Mouse (Mus musculus) hindbrain, embryonic 11.5 days (tissue): ENCODE measurements around the gene Izumo1r. TPM values are rescaled to one million over a fixed set of nuclear protein-coding genes. Genes with fewer than 3 reads are reported as not detected.

ENCODE experiments used
- ATAC-seq: fragments of 200-750 bp; cut with Nextera tagmentation; 2 replicates; pipeline ENCODE4 v1.8.0; 2017; ENCODE audit warnings: mild to moderate bottlenecking, moderate TSS enrichment, moderate library complexity; ENCODE audit not compliant: low FRiP score
- DNase-seq: peaks from one replicate; pipeline ENCODE4 v3.0.0-alpha.2; 2015; ENCODE audit warnings: low spot score
- H3K27ac ChIP-seq: fragments of 300-500 bp; sonication (generic); 2 replicates; pipeline ENCODE4 v1.5.1; 2014; ENCODE audit warnings: mild to moderate bottlenecking, low read depth, low read length
- H3K27me3 ChIP-seq: fragments of 300-500 bp; sonication (generic); 2 replicates; pipeline ENCODE4 v1.6.1; 2014; ENCODE audit warnings: mild to moderate bottlenecking, low read length, moderate library complexity, mixed read lengths; ENCODE audit not compliant: control insufficient read depth, insufficient read depth
- H3K36me3 ChIP-seq: fragments of 300-500 bp; sonication (generic); 2 replicates; pipeline ENCODE4 v1.6.1; 2014; ENCODE audit warnings: mild to moderate bottlenecking, low read length, moderate library complexity, mixed read lengths; ENCODE audit not compliant: control insufficient read depth, insufficient read depth
- H3K4me1 ChIP-seq: fragments of 300-500 bp; sonication (generic); replicated peaks from 2 replicates; pipeline ENCODE4 v1.6.1; 2014; ENCODE audit warnings: low read length, mixed read lengths; ENCODE audit not compliant: control insufficient read depth, insufficient read depth
- H3K4me2 ChIP-seq: fragments of 300-500 bp; sonication (generic); replicated peaks from 2 replicates; pipeline ENCODE4 v1.6.1; 2014; ENCODE audit warnings: mild to moderate bottlenecking, low read depth, low read length
- H3K4me3 ChIP-seq: fragments of 300-500 bp; sonication (generic); 2 replicates; pipeline ENCODE4 v1.5.1; 2014; ENCODE audit warnings: low read depth, low read length
- H3K9ac ChIP-seq: fragments of 300-500 bp; sonication (generic); 2 replicates; pipeline ENCODE4 v1.6.1; 2014; ENCODE audit warnings: low read depth, low read length
- H3K9me3 ChIP-seq: fragments of 300-500 bp; sonication (generic); 2 replicates; pipeline ENCODE4 v1.6.1; 2016; ENCODE audit warnings: low read length; ENCODE audit not compliant: control insufficient read depth
- WGBS: fragments of 180-500 bp; shearing (Covaris S2); extraction: QIAGEN DNeasy Blood & Tissue Kit; methylation state at CpG from one replicate; pipeline ENCODE4 v1.1.7; 2014; 5-methylcytosine and 5-hydroxymethylcytosine counted together
- polyA plus RNA-seq: library from polyadenylated mRNA; unstranded; fragments of >200 nt; fragmentation: Nextera tagmentation; extraction: Ambion mirVana; gene quantifications from 2 replicates; pipeline ENCODE4 v1.2.1, GENCODE M21; 2014

Gene Izumo1r
- polyA plus RNA-seq, 1 experiment from 2014 or later = not detected

DNA sequence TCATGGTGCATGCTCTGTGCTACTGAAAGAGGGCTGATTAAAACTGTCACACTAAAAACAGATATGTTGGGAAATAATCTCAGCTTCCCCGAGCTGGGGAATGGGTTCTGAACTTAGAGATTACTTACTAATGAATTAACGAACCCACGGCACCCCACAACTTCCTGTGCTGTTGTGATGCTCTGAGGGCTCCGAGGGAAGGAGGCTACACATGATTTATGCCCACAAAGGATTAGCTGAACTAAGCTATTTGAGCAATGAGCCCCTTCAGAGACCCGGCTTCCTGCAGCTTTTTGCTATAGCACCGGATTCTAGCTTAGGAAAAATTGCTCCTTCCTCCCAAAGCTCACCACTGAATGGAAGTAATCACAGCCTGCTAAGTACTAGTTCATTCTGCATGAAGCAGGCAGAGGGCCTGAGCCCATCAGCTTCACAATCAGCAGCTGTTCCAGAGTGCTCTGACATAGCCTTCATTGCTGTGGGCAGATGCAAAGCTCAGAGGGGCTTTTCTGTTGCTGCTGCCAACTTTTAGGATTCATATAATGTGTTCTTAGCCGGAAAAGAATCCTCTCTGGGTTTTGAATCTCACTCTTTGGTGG lies 8.4 kb downstream of the Izumo1r start:
- 84% methylated on average over 7 of the region's 7 CpGs for WGBS
- H3K4me1 ChIP-seq = no peaks in the 10 kb centered on the region
- H3K9me3 ChIP-seq = no peaks in the 10 kb centered on the region
- DNase-seq (no peak), ATAC-seq (no peak)
- H3K27me3 ChIP-seq = no peaks in the 10 kb centered on the region
- no peak overlapping the region for H3K4me2 ChIP-seq
- H3K4me3 ChIP-seq = no peak overlapping the region
- no peaks in the 10 kb centered on the region for H3K36me3 ChIP-seq
- no peak overlapping the region for H3K9ac ChIP-seq
- H3K27ac ChIP-seq = no peak overlapping the region

DNA sequence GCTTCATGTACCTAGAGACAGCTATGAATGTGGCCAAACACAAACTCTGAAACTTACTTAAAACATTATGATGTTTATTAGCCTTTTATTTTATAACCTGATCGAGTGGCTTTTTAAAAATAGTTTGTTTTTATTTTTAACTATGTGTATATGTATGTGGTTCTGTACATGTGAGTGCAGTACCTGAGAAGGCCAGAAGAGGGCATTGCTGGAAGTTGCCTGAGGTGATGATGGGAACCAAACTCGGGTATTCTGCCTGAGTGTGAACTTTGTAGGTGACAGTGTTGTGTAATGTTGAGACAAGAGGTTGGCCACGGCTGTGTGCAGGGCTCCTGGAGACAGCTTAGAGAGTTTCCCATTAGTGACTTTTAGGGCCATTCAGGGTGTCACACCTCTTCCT lies 9.1 kb downstream of the Izumo1r start:
- no peaks in the 10 kb centered on the region for H3K36me3 ChIP-seq
- H3K4me3 ChIP-seq = no peak overlapping the region
- ATAC-seq (no peak), DNase-seq (no peak)
- H3K4me1 ChIP-seq = no peaks in the 10 kb centered on the region
- no peak overlapping the region for H3K4me2 ChIP-seq
- 82% methylated on average over 3 of the region's 3 CpGs for whole genome bisulfite sequencing
- H3K9me3 ChIP-seq = no peaks in the 10 kb centered on the region
- no peak overlapping the region for H3K27ac ChIP-seq
- H3K27me3 ChIP-seq = no peaks in the 10 kb centered on the region
- no peak overlapping the region for H3K9ac ChIP-seq

DNA sequence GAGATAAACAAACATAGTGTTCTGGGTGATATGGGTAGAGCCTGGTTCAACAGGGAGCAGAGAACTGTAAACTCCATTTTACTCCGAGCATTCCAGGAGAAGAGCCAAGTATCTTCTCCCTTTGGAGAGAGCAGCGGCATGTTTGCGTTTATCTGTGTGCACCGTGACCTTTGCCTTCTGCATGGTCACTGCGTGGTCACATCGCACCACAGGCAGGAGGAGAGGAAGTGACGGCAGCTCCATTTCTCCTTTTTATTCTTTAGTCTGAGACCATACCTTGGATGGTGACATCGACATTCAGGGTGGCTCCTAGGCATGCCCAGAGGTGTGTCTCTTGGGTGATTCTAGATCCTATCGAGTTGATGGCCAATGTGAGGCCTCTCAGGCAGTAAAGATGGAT lies 10.4 kb downstream of the Izumo1r start:
- DNase-seq (no peak), ATAC-seq (no peak)
- Histone ChIP-seq H3K9ac (no peak overlapping the region), H3K9me3 (no peaks in the 10 kb centered on the region), H3K4me3 (no peak overlapping the region), H3K27ac (no peak overlapping the region), H3K4me2 (no peak overlapping the region), H3K27me3 (no peaks in the 10 kb centered on the region), H3K4me1 (no peaks in the 10 kb centered on the region), H3K36me3 (no peaks in the 10 kb centered on the region)
- 91% methylated on average over 9 of the region's 9 CpGs for WGBS

DNA sequence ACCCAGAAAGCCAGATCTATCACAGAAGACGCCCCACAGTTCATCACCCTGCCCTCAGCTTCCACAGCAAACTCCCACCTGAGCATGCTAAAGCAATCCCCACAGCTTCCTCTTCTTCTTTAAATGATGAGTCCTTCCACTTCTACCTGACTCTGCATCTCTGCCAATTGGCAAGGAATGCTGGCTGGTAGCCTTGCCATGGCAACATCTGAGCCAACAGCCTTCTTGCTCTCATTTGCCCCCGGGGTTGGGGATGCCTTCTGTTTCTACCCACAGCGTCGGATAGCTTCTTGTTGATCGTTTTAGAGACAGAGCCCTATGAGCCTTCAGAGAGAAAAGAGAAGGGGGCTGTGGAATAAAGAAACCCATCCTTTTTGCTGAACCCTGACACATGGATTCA lies 11.9 kb downstream of the Izumo1r start:
- WGBS = 91% methylated on average over 5 of the region's 5 CpGs
- DNase-seq (no peak), ATAC-seq (no peak)
- no peak overlapping the region for H3K4me3 ChIP-seq
- H3K4me2 ChIP-seq = no peak overlapping the region
- H3K27ac ChIP-seq = no peak overlapping the region
- no peaks in the 10 kb centered on the region for H3K36me3 ChIP-seq
- no peaks in the 10 kb centered on the region for H3K27me3 ChIP-seq
- H3K9ac ChIP-seq = no peak overlapping the region
- no peaks in the 10 kb centered on the region for H3K9me3 ChIP-seq
- no peaks in the 10 kb centered on the region for H3K4me1 ChIP-seq

DNA sequence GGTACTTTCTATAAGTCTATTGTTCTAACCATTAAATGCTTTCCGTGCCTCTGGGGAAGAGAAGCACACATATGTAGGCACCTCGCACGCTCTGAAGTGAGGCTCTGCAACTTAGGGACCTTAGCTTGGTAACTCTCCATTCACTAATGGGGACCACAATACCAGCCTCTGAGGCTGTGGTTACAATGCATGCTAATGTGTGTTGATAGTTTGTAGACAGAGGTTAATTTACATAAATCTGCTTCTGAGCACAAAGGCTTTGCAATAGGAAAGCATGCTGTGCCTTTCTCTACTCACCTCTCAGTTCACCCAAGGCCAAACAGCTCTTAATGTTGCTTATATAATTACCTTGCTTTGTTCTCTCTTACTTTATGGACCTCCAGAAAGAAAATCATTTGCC lies 13.1 kb downstream of the Izumo1r start:
- H3K9ac ChIP-seq = no peak overlapping the region
- no peak overlapping the region for H3K4me2 ChIP-seq
- WGBS = 67% methylated on average over 3 of the region's 3 CpGs
- no peak overlapping the region for H3K27ac ChIP-seq
- no peaks in the 10 kb centered on the region for H3K4me1 ChIP-seq
- no peaks in the 10 kb centered on the region for H3K36me3 ChIP-seq
- no peaks in the 10 kb centered on the region for H3K9me3 ChIP-seq
- ATAC-seq (peak; percentile 71), DNase-seq (no peak)
- no peak overlapping the region for H3K4me3 ChIP-seq
- H3K27me3 ChIP-seq = no peaks in the 10 kb centered on the region

DNA sequence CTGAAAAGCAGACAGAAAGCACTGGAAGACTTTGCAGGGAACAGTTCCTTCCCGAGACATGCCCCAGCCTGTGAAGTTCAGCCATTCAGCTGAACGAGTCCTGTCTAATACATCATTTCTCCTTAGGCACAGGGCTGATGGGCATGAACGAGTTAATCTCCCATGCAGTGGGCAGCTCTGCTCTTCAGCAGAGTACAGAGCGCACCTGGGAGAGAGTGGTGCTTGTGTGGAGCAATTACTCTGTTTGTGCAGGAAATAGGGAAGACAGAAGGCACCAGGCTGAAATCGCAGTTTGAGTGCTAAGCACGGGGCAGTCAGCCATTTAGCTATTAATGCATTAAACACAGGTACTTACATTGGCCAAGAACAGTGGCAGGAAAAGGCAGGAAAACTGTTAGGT lies 15.1 kb downstream of the Izumo1r start:
- no peaks in the 10 kb centered on the region for H3K36me3 ChIP-seq
- H3K4me3 ChIP-seq = no peak overlapping the region
- DNase-seq (no peak), ATAC-seq (no peak)
- no peaks in the 10 kb centered on the region for H3K4me1 ChIP-seq
- H3K27ac ChIP-seq = no peak overlapping the region
- H3K4me2 ChIP-seq = no peak overlapping the region
- 77% methylated on average over 6 of the region's 6 CpGs for WGBS
- no peaks in the 10 kb centered on the region for H3K27me3 ChIP-seq
- H3K9me3 ChIP-seq = no peaks in the 10 kb centered on the region
- H3K9ac ChIP-seq = no peak overlapping the region

DNA sequence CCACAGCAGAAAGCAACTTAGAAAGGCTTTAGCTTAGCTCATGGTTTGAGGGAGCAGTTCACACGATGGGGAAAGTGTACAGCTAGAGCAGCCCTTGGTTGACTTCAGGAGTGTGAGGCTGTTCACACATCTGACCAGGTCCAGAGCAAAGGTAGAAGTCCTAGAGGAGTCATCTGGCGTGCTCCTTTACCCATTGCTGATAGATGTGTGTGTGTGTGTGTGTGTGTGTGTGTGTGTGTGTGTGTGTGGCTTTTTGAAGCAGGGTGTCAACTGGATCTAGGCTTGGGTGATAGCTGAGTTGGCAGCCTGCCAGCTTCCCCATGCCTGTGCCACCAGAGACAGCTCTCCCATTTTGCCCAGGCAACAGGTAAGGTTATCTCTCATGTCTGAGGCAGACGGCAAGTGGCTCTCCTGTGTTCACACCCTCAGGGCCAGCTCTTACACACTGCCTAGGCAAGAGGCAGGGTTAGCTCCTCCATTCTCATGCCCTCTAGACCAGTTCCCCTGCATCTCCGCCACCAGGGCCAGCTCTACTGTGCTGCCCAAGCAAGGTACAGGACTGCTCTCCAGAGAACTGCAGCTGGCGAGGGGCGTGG lies 15.9 kb downstream of the Izumo1r start:
- H3K9me3 ChIP-seq = no peaks in the 10 kb centered on the region
- DNase-seq = no peak
- no peak overlapping the region for H3K4me2 ChIP-seq
- H3K4me1 ChIP-seq = no peaks in the 10 kb centered on the region
- no peak overlapping the region for H3K9ac ChIP-seq
- no peak overlapping the region for H3K27ac ChIP-seq
- no peak for ATAC-seq
- no peak overlapping the region for H3K4me3 ChIP-seq
- H3K27me3 ChIP-seq = no peaks in the 10 kb centered on the region
- WGBS = 83% methylated on average over 6 of the region's 6 CpGs
- no peaks in the 10 kb centered on the region for H3K36me3 ChIP-seq

DNA sequence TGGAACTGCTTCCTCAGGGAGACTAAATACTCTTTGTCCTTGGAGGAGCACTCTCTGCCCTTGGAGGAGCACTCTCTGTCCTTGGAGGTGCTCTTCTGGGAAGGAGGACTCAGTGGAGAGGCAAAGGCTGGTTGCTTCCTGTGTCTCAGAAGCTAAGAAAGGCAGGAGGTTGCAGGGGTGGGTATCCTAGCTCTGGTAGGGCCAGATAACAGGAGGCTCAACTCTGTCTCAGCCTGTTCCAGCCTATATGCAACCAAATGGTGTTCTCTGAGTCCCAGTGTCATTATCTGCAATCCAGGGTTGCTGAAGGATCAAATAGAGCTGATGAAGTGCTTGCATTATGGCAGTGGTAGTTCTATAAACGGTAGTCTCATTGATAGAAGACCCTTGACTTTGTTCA lies 17.8 kb downstream of the Izumo1r start:
- no peak overlapping the region for H3K4me2 ChIP-seq
- ATAC-seq (no peak), DNase-seq (no peak)
- no peak overlapping the region for H3K4me3 ChIP-seq
- no peak overlapping the region for H3K9ac ChIP-seq
- WGBS = 88% methylated on average over 1 of the region's 1 CpGs
- H3K27me3 ChIP-seq = no peaks in the 10 kb centered on the region
- no peaks in the 10 kb centered on the region for H3K36me3 ChIP-seq
- no peaks in the 10 kb centered on the region for H3K4me1 ChIP-seq
- H3K27ac ChIP-seq = no peak overlapping the region
- H3K9me3 ChIP-seq = no peaks in the 10 kb centered on the region

DNA sequence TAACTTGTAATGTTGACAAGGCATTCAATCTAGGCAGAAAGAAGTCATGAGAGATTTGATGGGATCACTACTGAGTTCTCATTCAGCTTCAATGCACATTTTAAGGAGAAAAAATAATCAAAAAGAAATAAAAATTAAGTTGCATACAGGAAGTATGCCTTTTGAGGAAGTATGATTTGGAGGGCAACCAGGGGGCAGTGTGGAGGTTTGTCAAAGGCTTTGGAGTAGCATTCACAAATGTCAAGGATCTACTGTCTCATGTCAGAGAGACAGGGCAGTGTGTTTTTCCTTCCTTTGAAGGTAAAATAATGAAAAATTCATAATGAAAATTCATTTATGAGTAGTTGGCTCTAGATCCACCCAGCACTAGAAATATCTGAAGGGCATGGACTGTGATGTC lies 18.6 kb downstream of the Izumo1r start:
- no peak overlapping the region for H3K4me3 ChIP-seq
- H3K36me3 ChIP-seq = no peaks in the 10 kb centered on the region
- no peaks in the 10 kb centered on the region for H3K27me3 ChIP-seq
- H3K4me2 ChIP-seq = no peak overlapping the region
- ATAC-seq = no peak
- H3K9me3 ChIP-seq = no peaks in the 10 kb centered on the region
- H3K27ac ChIP-seq = no peak overlapping the region
- no peaks in the 10 kb centered on the region for H3K4me1 ChIP-seq
- no peak overlapping the region for H3K9ac ChIP-seq
- no peak for DNase-seq
